8 mouse cellular contexts compared by ENCODE assay signal in genomic region chr8:123950077-123950802, GRCm38 (mm10). TPM values are rescaled to one million over a fixed set of nuclear protein-coding genes. Genes with fewer than 3 reads are reported as not detected.
DNase-seq lines count a peak whose midpoint lies in the region; ATAC-seq and TF ChIP-seq lines count a peak whose summit lies in the region.

No protein-coding gene starts in this region.

- TF ChIP-seq POLR2A in thymus, adult 2 months (IDR thresholded peaks at IDR 0.05; ENCODE audit: control insufficient read depth, extremely low read depth, insufficient read depth, low read length, poor library complexity), result no peak

- peak; percentile 44 for ATAC-seq in CD4-positive, CD25-positive, alpha-beta regulatory T cell, adult 4 months
- no peak for ATAC-seq in embryonic facial prominence, embryonic 13.5 days (ENCODE audit: insufficient number of reproducible peaks, insufficient read depth, low FRiP score, low TSS enrichment, low read depth)
- no peak for ATAC-seq in heart, embryonic 13.5 days (ENCODE audit: extremely low read depth, insufficient number of reproducible peaks, low FRiP score, low TSS enrichment)
- no peak for ATAC-seq in neural tube, embryonic 14.5 days (ENCODE audit: low read depth)

- peak overlapping the region; percentile 100 for H3K4me3 ChIP-seq in embryonic facial prominence, embryonic 13.5 days
- H3K4me3 ChIP-seq in heart, embryonic 13.5 days, result peak overlapping the region; percentile 99
- peak overlapping the region; percentile 95 for H3K4me3 ChIP-seq in neural tube, embryonic 14.5 days (ENCODE audit: low read depth, low read length)
- peak overlapping the region; percentile 86; the same call in 1 of the 2 replicates for H3K4me3 ChIP-seq in thymus, adult 2 months (ENCODE audit: control insufficient read depth, insufficient read depth, low read length)

- no peaks in the 10 kb centered on the region for H3K27me3 ChIP-seq in embryonic facial prominence, embryonic 13.5 days
- no peaks in the 10 kb centered on the region for H3K27me3 ChIP-seq in heart, embryonic 13.5 days (replicated peaks)
- no peaks in the 10 kb centered on the region for H3K27me3 ChIP-seq in neural tube, embryonic 14.5 days (ENCODE audit: control insufficient read depth, insufficient read depth, low read length)
- H3K27me3 ChIP-seq in thymus, adult 2 months (ENCODE audit: control insufficient read depth, insufficient read depth, low read length), result no peaks in the 10 kb centered on the region

- no peak for TF ChIP-seq CTCF in thymus, adult 2 months (IDR thresholded peaks at IDR 0.05; ENCODE audit: borderline replicate concordance, control insufficient read depth, extremely low read depth, insufficient read depth, low read length, poor library complexity)

- peak overlapping the region; percentile 91 for H3K27ac ChIP-seq in embryonic facial prominence, embryonic 13.5 days
- peak overlapping the region; percentile 90 for H3K27ac ChIP-seq in heart, embryonic 13.5 days (replicated peaks)
- no peak overlapping the region for H3K27ac ChIP-seq in neural tube, embryonic 14.5 days (ENCODE audit: low read depth, low read length)
- H3K27ac ChIP-seq in thymus, adult 2 months (ENCODE audit: control insufficient read depth, insufficient read depth, low read length), result no peak overlapping the region

- peaks cover 28% of the 10 kb centered on the region for H3K36me3 ChIP-seq in embryonic facial prominence, embryonic 13.5 days
- peaks cover 48% of the 10 kb centered on the region for H3K36me3 ChIP-seq in heart, embryonic 13.5 days
- H3K36me3 ChIP-seq in neural tube, embryonic 14.5 days (ENCODE audit: control insufficient read depth, insufficient read depth, low read length), result peaks cover 19% of the 10 kb centered on the region; the same call in 1 of the 2 replicates
- no peaks in the 10 kb centered on the region for H3K36me3 ChIP-seq in thymus, adult 2 months (ENCODE audit: control insufficient read depth, insufficient read depth, low read length)

- H3K9ac ChIP-seq in embryonic facial prominence, embryonic 13.5 days, result peak overlapping the region; percentile 91
- H3K9ac ChIP-seq in heart, embryonic 13.5 days, result peak overlapping the region; percentile 95
- H3K9ac ChIP-seq in neural tube, embryonic 14.5 days (replicated peaks; ENCODE audit: low read depth, low read length), result no peak overlapping the region; the same call in 1 of the 2 replicates

- peak; percentile 64 for DNase-seq in adrenal gland, postnatal 10 days
- DNase-seq in kidney, postnatal 10 days, result peak; percentile 72
- DNase-seq in lung, adult 18-20 months, result peak; percentile 63 to 71
- DNase-seq in thymus, adult 2 months, result peak; percentile 70

- 33% methylated on average over 10 of the region's 10 CpGs for WGBS in embryonic facial prominence, embryonic 13.5 days
- 29% methylated on average over 10 of the region's 10 CpGs for WGBS in heart, embryonic 13.5 days
- 32% methylated on average over 10 of the region's 10 CpGs for WGBS in neural tube, embryonic 14.5 days
- WGBS in thymus, adult 2 months, result 33% methylated on average over 10 of the region's 10 CpGs

- H3K4me1 ChIP-seq in embryonic facial prominence, embryonic 13.5 days, result peaks cover 14% of the 10 kb centered on the region
- peaks cover 18% of the 10 kb centered on the region for H3K4me1 ChIP-seq in heart, embryonic 13.5 days
- H3K4me1 ChIP-seq in neural tube, embryonic 14.5 days (ENCODE audit: control insufficient read depth, insufficient read depth, low read length), result peaks cover 6% of the 10 kb centered on the region; the same call in 1 of the 2 replicates
- peaks cover 3% of the 10 kb centered on the region; the same call in 1 of the 2 replicates for H3K4me1 ChIP-seq in thymus, adult 2 months (replicated peaks; ENCODE audit: control insufficient read depth, insufficient read depth, low read length)

- H3K4me2 ChIP-seq in embryonic facial prominence, embryonic 13.5 days, result peak overlapping the region; percentile 97
- H3K4me2 ChIP-seq in heart, embryonic 13.5 days, result peak overlapping the region; percentile 98
- peak overlapping the region; percentile 67 for H3K4me2 ChIP-seq in neural tube, embryonic 14.5 days (ENCODE audit: low read depth, low read length)

- no peaks in the 10 kb centered on the region for H3K9me3 ChIP-seq in embryonic facial prominence, embryonic 13.5 days
- no peaks in the 10 kb centered on the region for H3K9me3 ChIP-seq in heart, embryonic 13.5 days
- no peaks in the 10 kb centered on the region for H3K9me3 ChIP-seq in neural tube, embryonic 14.5 days (ENCODE audit: control insufficient read depth, low read length)

RNA-seq across cellular contexts. Expression of gene Nup133, which starts 1.2 kb away (rescaled TPM):
- 10 to 100 TPM in 1 of 2 experiments, 1 to 10 TPM in 1; 9.0 to 10.2 TPM for polyA plus RNA-seq in CD4-positive, CD25-positive, alpha-beta regulatory T cell, adult 4 months (2017; shearing (Covaris generic))
- total RNA-seq in adrenal gland, postnatal 10 days (2021), result 10 to 100 TPM; 19.7 to 24.6 TPM
- polyA plus RNA-seq in embryonic facial prominence, embryonic 13.5 days (2015; fragmentation: Nextera tagmentation; extraction: Ambion mirVana), result 33.9 and 42.3 TPM in 2 replicates
- polyA plus RNA-seq in heart, embryonic 13.5 days (2015; fragmentation: Nextera tagmentation; extraction: Ambion mirVana), result 24.4 and 24.8 TPM in 2 replicates
- polyA plus RNA-seq in neural tube, embryonic 14.5 days (2014; fragmentation: Nextera tagmentation; extraction: Ambion mirVana), result 24.0 and 28.0 TPM in 2 replicates
- polyA plus RNA-seq in thymus, adult 2 months (2012; rRNA removed), result 15.9 and 19.8 TPM in 2 replicates

RNA-seq across cellular contexts. Expression of gene Abcb10, which starts 32.7 kb away (rescaled TPM):
- polyA plus RNA-seq in CD4-positive, CD25-positive, alpha-beta regulatory T cell, adult 4 months (2017; shearing (Covaris generic)), result 1 to 10 TPM in 1 of 2 experiments, under 1 TPM in 1; 0.73 to 1.5 TPM
- total RNA-seq in adrenal gland, postnatal 10 days (2021), result 10 to 100 TPM; 18.9 to 25.4 TPM
- 18.2 and 19.1 TPM in 2 replicates for polyA plus RNA-seq in embryonic facial prominence, embryonic 13.5 days (2015; fragmentation: Nextera tagmentation; extraction: Ambion mirVana)
- polyA plus RNA-seq in heart, embryonic 13.5 days (2015; fragmentation: Nextera tagmentation; extraction: Ambion mirVana), result 20.0 and 20.5 TPM in 2 replicates
- polyA plus RNA-seq in neural tube, embryonic 14.5 days (2014; fragmentation: Nextera tagmentation; extraction: Ambion mirVana), result 18.9 and 20.9 TPM in 2 replicates
- 5.4 and 5.5 TPM in 2 replicates for polyA plus RNA-seq in thymus, adult 2 months (2012; rRNA removed)

RNA-seq across cellular contexts. Expression of gene Acta1, which starts 55.7 kb away (rescaled TPM):
- polyA plus RNA-seq in CD4-positive, CD25-positive, alpha-beta regulatory T cell, adult 4 months (2017; shearing (Covaris generic)), result under 1 TPM in 1 of 2 experiments, not detected in 1; 0.30 TPM
- 1,000 to 10,000 TPM in 1 of 2 experiments, 100 to 1,000 TPM in 1; 919 to 3,617 TPM for total RNA-seq in adrenal gland, postnatal 10 days (2021)
- polyA plus RNA-seq in embryonic facial prominence, embryonic 13.5 days (2015; fragmentation: Nextera tagmentation; extraction: Ambion mirVana), result 32.0 and 44.7 TPM in 2 replicates
- polyA plus RNA-seq in heart, embryonic 13.5 days (2015; fragmentation: Nextera tagmentation; extraction: Ambion mirVana), result 292 and 377 TPM in 2 replicates
- 9.0 and 22.7 TPM in 2 replicates for polyA plus RNA-seq in neural tube, embryonic 14.5 days (2014; fragmentation: Nextera tagmentation; extraction: Ambion mirVana)
- polyA plus RNA-seq in thymus, adult 2 months (2012; rRNA removed), result 0.97 and 13.3 TPM in 2 replicates

Comparison
In these comparisons a context has a peak if more than half of its experiments do, and no peak if none do; other contexts are left out.
1. H3K27ac ChIP-seq: peak in embryonic facial prominence, embryonic 13.5 days (single experiment) and heart, embryonic 13.5 days (single experiment); none in neural tube, embryonic 14.5 days (single experiment) and thymus, adult 2 months (single experiment).
2. Peak in every context shown above with its lines, with median percentiles within 50 percentile points of each other: DNase-seq, H3K4me2 ChIP-seq and H3K4me3 ChIP-seq.